Mouse (Mus musculus): ENCODE results near the gene Siva1. TPM values are rescaled to one million over a fixed set of nuclear protein-coding genes. Genes with fewer than 3 reads are reported as not detected.

Gene Siva1
- polyA plus RNA-seq, 1 experiment from 2014 or later, result 258 TPM

GRCm38 (mm10) chr12:112661327-112661605 is 16.8 kb downstream of the Siva1 start:
- WGBS, result 89% methylated on average over 3 of the region's 3 CpGs
- Histone ChIP-seq H3K9ac (replicated peaks) (no peak overlapping the region; the same call in 1 of the 2 replicates), H3K4me1 (replicated peaks) (peaks cover 61% of the 10 kb centered on the region), H3K36me3 (peaks cover 99% of the 10 kb centered on the region), H3K4me2 (peak overlapping the region; percentile 21; the same call in 1 of the 2 replicates), H3K9me3 (no peaks in the 10 kb centered on the region), H3K4me3 (replicated peaks) (no peak overlapping the region), H3K27me3 (no peaks in the 10 kb centered on the region), H3K27ac (peak overlapping the region; percentile 79)
- no peak for ATAC-seq (ENCODE audit: insufficient number of reproducible peaks, insufficient read depth, low FRiP score, low TSS enrichment, low read depth)

DNA sequence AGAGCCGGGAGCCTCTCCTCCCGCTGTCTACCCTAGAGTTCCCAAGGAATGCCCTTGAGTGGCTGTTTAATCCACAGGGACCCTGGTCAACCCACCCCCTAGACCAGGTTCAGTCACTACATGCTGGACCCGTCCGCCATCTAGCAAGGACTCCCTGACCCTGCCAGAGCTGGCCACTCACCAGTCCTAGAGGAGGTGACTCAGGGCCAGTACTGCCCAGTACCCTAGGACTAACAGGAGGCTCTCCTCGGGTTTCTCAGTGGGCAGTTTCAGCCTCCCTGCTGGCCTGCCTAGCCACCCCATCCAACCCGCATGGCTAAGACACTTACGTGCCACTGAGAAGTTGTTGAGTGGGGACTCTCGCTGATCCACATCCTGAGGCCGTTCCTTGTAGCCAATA is 17.4 kb downstream of the Siva1 start:
- 85% methylated on average over 9 of the region's 9 CpGs for WGBS
- Histone ChIP-seq H3K36me3 (peaks cover 99% of the 10 kb centered on the region), H3K4me1 (replicated peaks) (peaks cover 63% of the 10 kb centered on the region), H3K4me3 (replicated peaks) (no peak overlapping the region), H3K9me3 (no peaks in the 10 kb centered on the region), H3K9ac (replicated peaks) (no peak overlapping the region), H3K4me2 (no peak overlapping the region), H3K27me3 (no peaks in the 10 kb centered on the region), H3K27ac (peak overlapping the region; percentile 79)
- ATAC-seq (ENCODE audit: insufficient number of reproducible peaks, insufficient read depth, low FRiP score, low TSS enrichment, low read depth), result no peak

GRCm38 (mm10) chr12:112663303-112663702 is 18.8 kb downstream of the Siva1 start:
- Histone ChIP-seq H3K9ac (replicated peaks) (no peak overlapping the region), H3K36me3 (peaks cover 99% of the 10 kb centered on the region)

GRCm38 (mm10) chr12:112663716-112664115 is 19.2 kb downstream of the Siva1 start:
- Histone ChIP-seq H3K27ac (peak overlapping the region; percentile 59), H3K9ac (replicated peaks) (no peak overlapping the region), H3K9me3 (no peaks in the 10 kb centered on the region), H3K4me2 (no peak overlapping the region), H3K27me3 (no peaks in the 10 kb centered on the region), H3K36me3 (peaks cover 99% of the 10 kb centered on the region), H3K4me3 (replicated peaks) (no peak overlapping the region), H3K4me1 (replicated peaks) (peaks cover 63% of the 10 kb centered on the region)
- ATAC-seq (ENCODE audit: insufficient number of reproducible peaks, insufficient read depth, low FRiP score, low TSS enrichment, low read depth), result no peak
- 92% methylated on average over 12 of the region's 12 CpGs for WGBS

More at GRCm38 (mm10) chr12:112663303-112663702, 18.8 kb downstream of the Siva1 start:
- no peak for ATAC-seq (ENCODE audit: insufficient number of reproducible peaks, insufficient read depth, low FRiP score, low TSS enrichment, low read depth)
- Histone ChIP-seq H3K9me3 (no peaks in the 10 kb centered on the region), H3K4me2 (no peak overlapping the region), H3K4me3 (replicated peaks) (no peak overlapping the region), H3K4me1 (replicated peaks) (peaks cover 63% of the 10 kb centered on the region), H3K27ac (peak overlapping the region; percentile 59; the same call in 1 of the 2 replicates), H3K27me3 (no peaks in the 10 kb centered on the region)
- whole genome bisulfite sequencing, result 92% methylated on average over 11 of the region's 11 CpGs

DNA sequence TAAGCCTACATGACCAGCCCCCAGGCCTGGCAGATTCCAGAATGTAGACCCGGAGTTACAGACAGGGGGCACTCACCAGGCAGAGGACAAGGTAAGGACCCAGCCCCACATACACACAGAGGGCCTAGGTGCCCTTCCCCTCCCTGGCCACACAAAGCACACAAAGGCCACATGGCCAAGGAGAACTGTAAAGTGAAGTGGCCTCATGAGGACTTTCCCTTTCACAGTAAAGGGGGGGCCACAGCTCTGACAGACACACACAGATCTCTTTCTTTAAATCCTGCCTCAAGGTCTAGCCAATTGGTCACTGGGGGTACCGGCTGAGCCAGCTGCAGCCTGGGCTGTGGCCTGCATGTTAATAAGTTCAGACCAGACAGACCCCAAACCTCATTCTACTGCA is 19.6 kb downstream of the Siva1 start:
- Histone ChIP-seq H3K4me3 (replicated peaks) (no peak overlapping the region), H3K9me3 (no peaks in the 10 kb centered on the region), H3K9ac (replicated peaks) (no peak overlapping the region; the same call in 1 of the 2 replicates), H3K27ac (peak overlapping the region; percentile 59), H3K36me3 (peaks cover 99% of the 10 kb centered on the region), H3K4me1 (replicated peaks) (peaks cover 63% of the 10 kb centered on the region), H3K27me3 (no peaks in the 10 kb centered on the region), H3K4me2 (no peak overlapping the region)
- WGBS, result 63% methylated on average over 2 of the region's 2 CpGs
- no peak for ATAC-seq (ENCODE audit: insufficient number of reproducible peaks, insufficient read depth, low FRiP score, low TSS enrichment, low read depth)

GRCm38 (mm10) chr12:112664656-112665055 is 20.2 kb downstream of the Siva1 start:
- no peak for ATAC-seq (ENCODE audit: insufficient number of reproducible peaks, insufficient read depth, low FRiP score, low TSS enrichment, low read depth)
- H3K9me3 ChIP-seq, result no peaks in the 10 kb centered on the region
- no peak overlapping the region; the same call in 1 of the 2 replicates for H3K9ac ChIP-seq (replicated peaks)
- no peak overlapping the region for H3K4me2 ChIP-seq
- H3K4me3 ChIP-seq (replicated peaks), result no peak overlapping the region
- H3K36me3 ChIP-seq, result peaks cover 99% of the 10 kb centered on the region
- H3K27me3 ChIP-seq, result no peaks in the 10 kb centered on the region
- peaks cover 63% of the 10 kb centered on the region for H3K4me1 ChIP-seq (replicated peaks)
- peak overlapping the region; percentile 72 for H3K27ac ChIP-seq
- 79% methylated on average over 5 of the region's 5 CpGs for WGBS

- Histone ChIP-seq H3K9ac (replicated peaks) (0 out of 2 replicates have a peak overlapping the region, but pooled peaks have one; percentile 1), H3K36me3 (peaks cover 99% of the 10 kb centered on the region), H3K27me3 (no peaks in the 10 kb centered on the region), H3K4me1 (replicated peaks) (peaks cover 58% of the 10 kb centered on the region), H3K4me2 (no peak overlapping the region), H3K4me3 (replicated peaks) (no peak overlapping the region), H3K27ac (peak overlapping the region; percentile 72), H3K9me3 (no peaks in the 10 kb centered on the region)
- ATAC-seq (ENCODE audit: insufficient number of reproducible peaks, insufficient read depth, low FRiP score, low TSS enrichment, low read depth), result no peak
- 68% methylated on average over 18 of the region's 18 CpGs for WGBS
Observed at GRCm38 (mm10) chr12:112665445-112665844, 21.0 kb downstream of the Siva1 start.

- no peak for ATAC-seq (ENCODE audit: insufficient number of reproducible peaks, insufficient read depth, low FRiP score, low TSS enrichment, low read depth)
- H3K9ac ChIP-seq (replicated peaks), result 0 out of 2 replicates have a peak overlapping the region, but pooled peaks have one; percentile 1
- H3K36me3 ChIP-seq, result peaks cover 99% of the 10 kb centered on the region
- H3K4me1 ChIP-seq (replicated peaks), result peaks cover 58% of the 10 kb centered on the region
- H3K27ac ChIP-seq, result peak overlapping the region; percentile 72; the same call in 1 of the 2 replicates
- H3K27me3 ChIP-seq, result no peaks in the 10 kb centered on the region
- 87% methylated on average over 9 of the region's 9 CpGs for WGBS
- no peak overlapping the region for H3K4me2 ChIP-seq
- H3K4me3 ChIP-seq (replicated peaks), result no peak overlapping the region
- H3K9me3 ChIP-seq, result no peaks in the 10 kb centered on the region
Observed at GRCm38 (mm10) chr12:112665881-112666544, 21.5 kb downstream of the Siva1 start.

- H3K27me3 ChIP-seq, result no peaks in the 10 kb centered on the region
- H3K4me3 ChIP-seq (replicated peaks), result no peak overlapping the region
- peaks cover 58% of the 10 kb centered on the region for H3K4me1 ChIP-seq (replicated peaks)
- 0 out of 2 replicates have a peak overlapping the region, but pooled peaks have one; percentile 8 for H3K9ac ChIP-seq (replicated peaks)
- no peaks in the 10 kb centered on the region for H3K9me3 ChIP-seq
- no peak overlapping the region for H3K4me2 ChIP-seq
- H3K36me3 ChIP-seq, result peaks cover 92% of the 10 kb centered on the region
- ATAC-seq (ENCODE audit: insufficient number of reproducible peaks, insufficient read depth, low FRiP score, low TSS enrichment, low read depth), result no peak
- 87% methylated on average over 10 of the region's 10 CpGs for WGBS
- no peak overlapping the region for H3K27ac ChIP-seq
Observed at GRCm38 (mm10) chr12:112667619-112668297, 23.3 kb downstream of the Siva1 start.

DNA sequence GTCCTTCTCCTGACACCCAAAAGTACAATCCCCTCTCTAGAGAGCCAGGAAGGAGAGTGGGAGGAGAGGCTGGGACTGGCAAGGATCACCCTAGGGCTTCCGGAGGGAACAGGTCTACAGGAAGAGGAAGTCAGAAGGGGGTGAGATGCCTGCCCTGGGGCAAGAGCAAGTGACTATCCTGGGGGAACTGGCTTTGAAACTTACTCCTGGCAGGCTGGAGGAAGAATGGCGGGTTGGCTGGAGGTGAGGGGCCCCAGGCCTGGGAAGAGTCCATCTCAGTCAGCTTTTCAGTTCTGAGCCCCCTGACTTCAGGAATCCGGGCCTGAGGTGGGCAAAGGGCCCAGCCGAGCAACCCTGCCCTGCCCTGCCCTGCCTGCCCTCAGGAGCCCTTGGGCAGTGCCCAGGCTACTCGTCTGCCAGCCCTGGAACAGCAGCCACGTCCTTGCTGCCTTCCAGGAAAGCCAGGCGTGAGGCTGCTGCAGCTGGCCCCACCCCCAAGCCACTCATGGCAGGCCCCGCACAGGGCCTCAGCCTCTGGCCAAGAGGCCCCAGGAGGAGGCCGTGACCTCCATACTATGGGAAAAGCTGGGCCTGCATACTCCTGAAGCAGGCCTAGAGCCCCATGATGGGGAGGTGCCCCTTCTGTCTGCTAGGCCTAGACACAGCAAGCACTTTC is 26.4 kb downstream of the Siva1 start:
- H3K4me2 ChIP-seq, result peak overlapping the region; percentile 19
- H3K9ac ChIP-seq (replicated peaks), result peak overlapping the region; percentile 44

DNA sequence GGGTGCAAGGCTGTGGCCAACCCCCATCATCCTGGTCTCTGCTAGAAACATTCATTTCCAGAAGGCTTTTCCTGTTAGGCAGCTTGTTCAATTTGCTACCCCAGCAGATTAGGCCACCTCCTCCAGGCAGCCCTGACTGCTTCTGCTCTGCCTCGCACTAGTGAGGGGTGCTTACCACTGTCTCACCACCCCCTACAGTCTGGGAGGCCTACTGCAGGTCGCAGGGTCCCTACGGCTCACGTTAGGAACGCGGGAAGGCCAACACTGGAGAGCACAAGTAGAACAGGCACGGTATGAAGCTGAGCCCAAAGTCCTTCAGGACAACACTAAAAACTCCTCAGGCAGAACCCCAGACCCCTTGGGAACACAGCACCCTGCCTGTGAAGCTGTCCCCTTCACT is 27.4 kb downstream of the Siva1 start:
- Histone ChIP-seq H3K4me2 (peak overlapping the region; percentile 97), H3K9ac (replicated peaks) (peak overlapping the region; percentile 44; the same call in 1 of the 2 replicates), H3K9me3 (no peaks in the 10 kb centered on the region), H3K4me3 (replicated peaks) (peak overlapping the region; percentile 98; the same call in 1 of the 2 replicates), H3K27ac (peak overlapping the region; percentile 45; the same call in 1 of the 2 replicates), H3K27me3 (no peaks in the 10 kb centered on the region), H3K4me1 (replicated peaks) (peaks cover 41% of the 10 kb centered on the region), H3K36me3 (peaks cover 51% of the 10 kb centered on the region)
- 87% methylated on average over 7 of the region's 7 CpGs for WGBS
- ATAC-seq (ENCODE audit: insufficient number of reproducible peaks, insufficient read depth, low FRiP score, low TSS enrichment, low read depth), result no peak

More for the DNA sequence above, 26.4 kb downstream of the Siva1 start:
- WGBS, result 47% methylated on average over 9 of the region's 9 CpGs
- peaks cover 46% of the 10 kb centered on the region for H3K4me1 ChIP-seq (replicated peaks)
- H3K27ac ChIP-seq, result peak overlapping the region; percentile 45
- H3K4me3 ChIP-seq (replicated peaks), result 0 out of 2 replicates have a peak overlapping the region, but pooled peaks have one; percentile 6
- no peaks in the 10 kb centered on the region for H3K27me3 ChIP-seq
- no peaks in the 10 kb centered on the region for H3K9me3 ChIP-seq
- peaks cover 61% of the 10 kb centered on the region for H3K36me3 ChIP-seq
- ATAC-seq (ENCODE audit: insufficient number of reproducible peaks, insufficient read depth, low FRiP score, low TSS enrichment, low read depth), result no peak

All from limb, embryonic 12.5 days (tissue).